Mouse (Mus musculus) ES-CJ7 (cell line): ENCODE results near the gene Gpr132.
A peak's percentile ranks its signal among the peaks of the same experiment; 100 is the strongest.
"Not testable (repeated sequence)": the region's sequence is repeated elsewhere in the genome, so short reads cannot be mapped to it uniquely, and the experiment has no call there.

Source experiments
- DNase-seq: peaks from one replicate; pipeline ENCODE4 v3.0.0; 2011; ENCODE audit warnings: low read depth, low spot score

The Gpr132 gene

GRCm38 (mm10) chr12:112853050-112853729 is 14.8 kb downstream of the Gpr132 start:
- no peak for DNase-seq

- peak; percentile 33 for DNase-seq
Measured at GRCm38 (mm10) chr12:112851116-112851515, 16.9 kb downstream of the Gpr132 start.

- DNase-seq, result no peak
Measured at GRCm38 (mm10) chr12:112850344-112850743, 17.7 kb downstream of the Gpr132 start.

GRCm38 (mm10) chr12:112849235-112850022 is 18.6 kb downstream of the Gpr132 start:
- DNase-seq, result no peak

- DNase-seq, result no peak
Measured at GRCm38 (mm10) chr12:112847880-112848279, 20.1 kb downstream of the Gpr132 start.

- peak; percentile 78 for DNase-seq
Measured at GRCm38 (mm10) chr12:112843803-112844202, 24.2 kb downstream of the Gpr132 start.

- not testable (repeated sequence) for DNase-seq
Measured at GRCm38 (mm10) chr12:112842128-112842527, 25.9 kb downstream of the Gpr132 start.

GRCm38 (mm10) chr12:112841338-112841892 is 26.6 kb downstream of the Gpr132 start:
- peak; percentile 41 for DNase-seq

GRCm38 (mm10) chr12:112840209-112841086 is 27.6 kb downstream of the Gpr132 start:
- DNase-seq, result no peak

GRCm38 (mm10) chr12:112835046-112835445 is 33.0 kb downstream of the Gpr132 start:
- DNase-seq, result no peak

GRCm38 (mm10) chr12:112833527-112833926 is 34.5 kb downstream of the Gpr132 start:
- DNase-seq, result no peak

- DNase-seq, result peak; percentile 74
Measured at GRCm38 (mm10) chr12:112832411-112832810, 35.6 kb downstream of the Gpr132 start.

GRCm38 (mm10) chr12:112830570-112830969 is 37.5 kb downstream of the Gpr132 start:
- DNase-seq, result no peak

GRCm38 (mm10) chr12:112830141-112830540 is 37.9 kb downstream of the Gpr132 start:
- DNase-seq, result no peak

- peak; percentile 94 for DNase-seq
Measured at GRCm38 (mm10) chr12:112829244-112829864, 38.7 kb downstream of the Gpr132 start, which contains the start of gene Cdca4. TSS of gene Cdca4 (minus strand) at chr12:112829423.

GRCm38 (mm10) chr12:112828501-112829243 is 39.4 kb downstream of the Gpr132 start:
- no peak for DNase-seq

GRCm38 (mm10) chr12:112825901-112826300 is 42.1 kb downstream of the Gpr132 start:
- DNase-seq, result no peak

- no peak for DNase-seq
Measured at GRCm38 (mm10) chr12:112823221-112823620, 44.8 kb downstream of the Gpr132 start.

- no peak for DNase-seq
Measured at GRCm38 (mm10) chr12:112822676-112823075, 45.4 kb downstream of the Gpr132 start.

GRCm38 (mm10) chr12:112821974-112822373 is 46.1 kb downstream of the Gpr132 start:
- DNase-seq, result no peak
